Mouse (Mus musculus): ENCODE data around the gene Serpina6.

Serpina6 gene

DNA sequence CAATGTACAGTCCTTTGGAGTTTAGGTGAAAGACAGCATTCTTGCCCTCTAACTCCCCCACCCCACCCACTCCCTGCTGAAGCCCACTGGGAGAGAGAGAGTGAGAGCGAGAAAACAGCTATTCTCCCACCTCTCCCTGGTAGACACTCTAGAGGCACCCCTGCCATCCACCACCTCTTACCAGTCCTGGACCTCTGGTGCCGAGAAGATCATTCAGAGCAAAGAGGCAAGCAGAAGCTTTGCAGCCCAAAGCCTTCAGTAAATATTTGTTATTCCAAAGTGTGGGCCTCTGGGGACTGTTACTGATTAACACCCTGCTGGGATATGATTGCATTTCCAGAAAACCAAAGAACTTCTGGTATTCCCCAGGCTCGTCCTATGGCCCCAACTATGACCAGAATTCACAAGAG, 25.8 kb downstream of the Serpina6 start, which contains the start of gene Serpina10:
Serpina10 (minus strand) TSS at position 242 of the 410 bp plus-strand sequence.
- H3K36me3 ChIP-seq (ENCODE audit: control insufficient read depth, insufficient read depth, low read length, poor library complexity, severe bottlenecking), result no peaks in the 10 kb centered on the region
- no peaks in the 10 kb centered on the region for H3K27me3 ChIP-seq (ENCODE audit: control insufficient read depth, insufficient read depth, low read length, poor library complexity, severe bottlenecking)
- DNase-seq (ENCODE audit: low read depth, low spot score), result no peak

DNA sequence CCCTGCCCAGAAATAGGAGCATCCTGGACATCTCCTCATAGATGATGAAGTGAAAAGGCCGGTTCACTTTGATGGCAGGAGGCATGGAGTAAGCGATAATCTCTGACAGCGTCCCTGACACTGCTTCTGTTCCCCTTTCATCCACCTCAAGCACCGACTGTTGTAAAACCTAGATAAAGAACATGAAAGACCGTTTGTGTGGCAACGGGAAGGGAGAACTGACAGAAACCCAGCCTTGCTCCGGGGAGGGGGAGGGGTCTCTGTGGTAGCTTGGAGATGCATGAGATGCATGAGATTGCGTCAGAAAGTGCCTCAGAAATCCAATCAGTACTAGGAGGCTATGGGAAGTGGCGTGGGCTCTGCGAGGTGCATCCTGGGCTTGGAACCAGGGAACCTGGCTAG, 40.2 kb downstream of the Serpina6 start:
- H3K36me3 ChIP-seq (ENCODE audit: control insufficient read depth, insufficient read depth, low read length, poor library complexity, severe bottlenecking), result no peaks in the 10 kb centered on the region
- no peak for DNase-seq (ENCODE audit: low read depth, low spot score)
- no peaks in the 10 kb centered on the region for H3K27me3 ChIP-seq (ENCODE audit: control insufficient read depth, insufficient read depth, low read length, poor library complexity, severe bottlenecking)

DNA sequence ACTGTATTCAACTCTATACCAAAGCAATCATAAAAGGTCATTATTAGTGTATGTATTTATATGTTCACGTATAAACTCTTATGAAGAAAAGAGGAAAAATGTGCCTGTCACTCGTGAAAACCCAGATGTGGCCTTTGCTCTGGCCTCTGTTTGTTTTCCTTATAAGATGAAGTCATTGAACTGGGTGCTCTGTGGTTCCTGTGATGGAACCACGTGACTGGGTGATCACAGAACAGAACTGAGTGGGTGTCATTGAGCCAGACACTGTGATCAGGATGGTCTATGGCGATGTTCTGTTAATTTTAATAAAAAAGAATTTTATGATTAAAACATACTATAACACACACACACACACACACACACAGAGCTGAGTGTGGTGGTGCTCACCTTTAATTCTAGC, 41.3 kb downstream of the Serpina6 start:
- H3K36me3 ChIP-seq (ENCODE audit: control insufficient read depth, insufficient read depth, low read length, poor library complexity, severe bottlenecking), result no peaks in the 10 kb centered on the region
- H3K27me3 ChIP-seq (ENCODE audit: control insufficient read depth, insufficient read depth, low read length, poor library complexity, severe bottlenecking), result no peaks in the 10 kb centered on the region
- DNase-seq (ENCODE audit: low read depth, low spot score), result no peak

DNA sequence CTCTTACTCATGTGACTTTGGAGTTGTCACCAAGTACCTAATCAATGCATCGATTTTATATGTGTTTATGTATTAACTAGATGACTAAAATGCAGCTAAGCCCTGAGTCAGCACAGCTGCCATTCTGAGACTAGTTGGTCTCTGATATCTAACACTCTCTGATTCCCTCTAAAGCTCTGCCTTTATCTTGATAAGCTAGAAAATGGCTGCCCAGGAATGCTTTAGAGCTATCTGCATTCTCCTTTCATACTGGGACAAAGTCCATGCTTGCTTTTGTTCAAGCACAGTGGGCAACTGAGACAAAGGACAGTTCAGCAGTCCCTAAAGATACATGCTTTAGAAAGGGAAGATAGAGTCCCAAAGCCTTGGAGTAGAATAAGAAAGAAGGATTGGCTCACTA, 41.9 kb downstream of the Serpina6 start:
- no peak for DNase-seq (ENCODE audit: low read depth, low spot score)
- no peaks in the 10 kb centered on the region for H3K27me3 ChIP-seq (ENCODE audit: control insufficient read depth, insufficient read depth, low read length, poor library complexity, severe bottlenecking)
- no peaks in the 10 kb centered on the region for H3K36me3 ChIP-seq (ENCODE audit: control insufficient read depth, insufficient read depth, low read length, poor library complexity, severe bottlenecking)

DNA sequence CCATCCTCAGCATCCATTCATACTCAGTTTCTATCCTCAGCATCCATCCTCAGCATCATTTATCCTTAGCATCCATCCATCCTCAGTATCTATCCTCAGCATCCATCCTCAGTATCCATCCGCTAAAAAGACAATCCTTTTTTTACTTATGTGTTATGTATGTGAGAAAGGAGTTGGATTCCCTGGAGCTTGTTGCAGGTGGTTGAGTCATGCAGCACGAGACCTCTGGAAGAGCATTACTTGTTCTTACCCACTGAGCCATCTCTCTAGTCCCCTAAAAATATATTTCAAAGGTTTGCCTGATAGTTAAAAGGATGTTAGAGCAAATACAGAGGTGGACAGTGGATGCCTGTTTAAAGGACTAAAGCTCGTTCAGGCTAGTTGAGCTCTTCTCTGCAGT, 55.2 kb downstream of the Serpina6 start:
- no peak for DNase-seq (ENCODE audit: low read depth, low spot score)
- Histone ChIP-seq H3K36me3 (ENCODE audit: control insufficient read depth, insufficient read depth, low read length, poor library complexity, severe bottlenecking) (no peaks in the 10 kb centered on the region), H3K27me3 (ENCODE audit: control insufficient read depth, insufficient read depth, low read length, poor library complexity, severe bottlenecking) (no peaks in the 10 kb centered on the region)

DNA sequence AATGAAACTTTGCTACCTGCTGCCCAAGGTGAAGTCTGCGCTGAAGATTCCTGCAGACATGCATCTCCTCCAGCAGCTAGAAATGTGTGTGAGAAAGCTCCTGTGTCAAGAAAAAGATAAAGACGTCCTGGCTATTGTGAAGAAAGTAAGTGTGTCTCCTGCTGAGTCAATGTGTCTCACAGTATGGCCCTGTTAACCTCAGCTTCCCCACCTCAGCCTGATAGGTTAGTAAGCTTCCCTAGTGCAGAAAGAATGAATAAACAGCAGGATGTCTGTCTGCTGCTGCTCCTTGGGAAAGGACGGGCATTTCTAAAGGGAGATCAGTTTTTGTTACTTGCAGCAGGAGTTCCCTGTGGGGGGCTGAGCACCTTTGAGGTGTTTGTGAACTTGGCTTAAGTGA, 56.6 kb downstream of the Serpina6 start:
- DNase-seq (ENCODE audit: low read depth, low spot score), result no peak
- Histone ChIP-seq H3K36me3 (ENCODE audit: control insufficient read depth, insufficient read depth, low read length, poor library complexity, severe bottlenecking) (no peaks in the 10 kb centered on the region), H3K27me3 (ENCODE audit: control insufficient read depth, insufficient read depth, low read length, poor library complexity, severe bottlenecking) (no peaks in the 10 kb centered on the region)

DNA sequence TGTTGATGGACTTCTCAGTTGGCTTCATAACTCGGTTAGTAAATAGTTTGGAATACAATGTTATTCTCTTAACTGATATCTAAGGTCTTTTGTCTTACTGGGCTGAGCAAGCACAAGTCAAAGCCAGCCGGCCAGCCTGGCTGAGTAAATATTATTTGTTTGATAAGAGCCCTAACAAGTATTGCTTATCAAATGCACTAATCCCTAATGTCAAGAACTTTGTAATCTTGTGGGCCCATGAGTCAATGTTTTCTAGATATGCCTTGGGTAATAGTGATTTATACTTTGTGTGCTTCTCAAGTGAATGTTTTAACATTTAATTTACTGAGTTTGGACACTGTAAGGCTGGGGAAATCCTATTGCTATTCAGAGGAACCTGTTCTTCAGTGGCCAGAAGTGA, 58.6 kb downstream of the Serpina6 start:
- Histone ChIP-seq H3K27me3 (ENCODE audit: control insufficient read depth, insufficient read depth, low read length, poor library complexity, severe bottlenecking) (no peaks in the 10 kb centered on the region), H3K36me3 (ENCODE audit: control insufficient read depth, insufficient read depth, low read length, poor library complexity, severe bottlenecking) (no peaks in the 10 kb centered on the region)
- DNase-seq (ENCODE audit: low read depth, low spot score), result no peak
